Mouse (Mus musculus) ES-CJ7 (cell line): Measurements from ENCODE around the gene Rbfox1.
A peak's percentile ranks its signal among the peaks of the same experiment; 100 is the strongest.

Experiments used
- DNase-seq: peaks from one replicate; pipeline ENCODE4 v3.0.0; 2011; ENCODE audit warnings: low read depth, low spot score

Rbfox1 gene

GRCm38 (mm10) chr16:6907550-6907949 lies 1022.4 kb downstream of the Rbfox1 start:
- DNase-seq: no peak

DNA sequence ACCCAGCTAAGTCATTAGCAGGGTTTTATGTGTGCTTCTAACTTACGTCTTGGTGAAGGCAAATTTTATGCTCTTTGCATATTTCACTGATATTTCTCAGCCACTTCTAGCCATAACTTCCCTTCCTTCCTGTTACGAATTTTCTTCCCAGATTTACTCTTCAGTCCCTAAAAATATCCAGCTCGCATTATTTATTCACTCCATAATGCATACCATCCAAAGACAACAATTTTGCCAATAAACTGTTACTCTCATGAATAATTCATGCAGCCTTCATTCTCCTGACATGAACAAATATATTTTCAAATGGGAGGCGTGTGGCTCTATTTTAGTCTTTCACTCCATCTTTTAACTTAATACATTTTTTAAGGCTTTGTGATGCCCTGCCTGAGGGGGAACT lies 1029.4 kb downstream of the Rbfox1 start:
- DNase-seq: no peak

DNA sequence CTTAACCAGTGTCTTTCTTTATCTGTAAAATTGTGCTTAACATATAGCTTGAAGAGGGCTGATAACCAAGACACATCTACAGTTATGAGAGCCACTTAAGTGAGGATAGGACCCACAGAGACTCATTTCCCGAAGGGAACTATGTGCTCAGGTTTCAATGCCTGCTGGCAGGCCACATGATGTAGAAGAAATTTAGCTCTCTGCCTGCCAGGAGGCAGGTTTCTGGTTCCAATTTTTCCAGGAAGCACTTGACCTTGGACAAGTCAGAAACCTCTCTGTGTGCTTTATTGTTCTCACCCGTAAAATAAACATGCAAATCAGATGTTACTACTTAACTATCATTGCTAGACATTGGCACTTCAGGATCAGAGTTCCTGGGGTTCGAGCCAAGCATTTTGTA lies 1033.5 kb downstream of the Rbfox1 start:
- no peak for DNase-seq

- no peak for DNase-seq
These were observed 1034.5 kb downstream of the Rbfox1 start for GRCm38 (mm10) chr16:6919681-6920080.

- no peak for DNase-seq
These were observed 1042.5 kb downstream of the Rbfox1 start for GRCm38 (mm10) chr16:6927661-6928060.

GRCm38 (mm10) chr16:6930795-6931194 lies 1045.6 kb downstream of the Rbfox1 start:
- no peak for DNase-seq

DNA sequence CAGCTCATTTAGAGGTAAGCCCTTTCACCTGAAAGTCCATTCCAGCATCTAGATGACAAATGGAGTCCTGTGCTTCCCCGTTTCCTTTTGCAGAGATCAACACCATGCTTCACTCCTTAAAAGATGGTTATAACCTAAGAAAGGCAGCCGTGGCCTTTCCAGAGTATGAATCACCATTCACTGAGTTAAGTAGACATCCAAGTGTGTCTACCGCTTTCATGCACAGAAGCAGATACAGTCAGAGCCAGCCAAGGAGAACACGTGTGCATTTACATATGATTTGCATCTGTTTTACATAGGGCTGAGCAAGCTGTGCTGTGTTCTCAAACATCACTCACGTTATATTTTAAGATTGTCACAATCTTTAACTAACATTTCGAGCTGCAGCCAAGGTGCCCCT lies 1061.0 kb downstream of the Rbfox1 start:
- no peak for DNase-seq

- no peak for DNase-seq
These were observed 1064.5 kb downstream of the Rbfox1 start for GRCm38 (mm10) chr16:6949666-6950065.

DNA sequence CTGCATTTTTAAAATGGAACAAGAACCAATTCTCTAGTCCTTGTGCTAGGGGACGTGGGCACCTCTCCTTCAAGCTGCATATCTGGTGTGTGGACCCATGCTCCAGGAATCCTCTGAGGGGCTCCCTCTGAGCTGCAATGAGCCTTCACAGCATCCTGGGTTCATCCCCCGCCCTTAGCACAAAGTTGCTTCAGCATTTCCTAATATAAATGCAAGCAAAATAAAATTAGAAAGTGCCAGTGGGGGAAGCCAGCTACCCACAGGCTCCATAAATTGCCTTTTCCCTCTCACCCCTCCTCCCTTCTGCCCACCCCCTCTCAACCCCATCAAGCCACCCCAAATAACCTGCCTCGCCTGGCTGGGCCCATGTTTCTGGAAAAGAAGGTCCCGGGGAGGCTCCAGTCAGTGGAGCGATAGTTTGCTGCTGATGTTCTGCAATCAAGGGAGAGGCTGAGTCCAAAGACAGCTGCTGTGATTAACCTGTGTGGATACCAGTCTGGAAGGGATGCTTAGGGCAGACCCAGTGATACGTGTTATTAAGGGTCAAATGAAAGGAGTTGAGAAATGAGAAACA lies 1070.0 kb downstream of the Rbfox1 start:
- DNase-seq: no peak

DNA sequence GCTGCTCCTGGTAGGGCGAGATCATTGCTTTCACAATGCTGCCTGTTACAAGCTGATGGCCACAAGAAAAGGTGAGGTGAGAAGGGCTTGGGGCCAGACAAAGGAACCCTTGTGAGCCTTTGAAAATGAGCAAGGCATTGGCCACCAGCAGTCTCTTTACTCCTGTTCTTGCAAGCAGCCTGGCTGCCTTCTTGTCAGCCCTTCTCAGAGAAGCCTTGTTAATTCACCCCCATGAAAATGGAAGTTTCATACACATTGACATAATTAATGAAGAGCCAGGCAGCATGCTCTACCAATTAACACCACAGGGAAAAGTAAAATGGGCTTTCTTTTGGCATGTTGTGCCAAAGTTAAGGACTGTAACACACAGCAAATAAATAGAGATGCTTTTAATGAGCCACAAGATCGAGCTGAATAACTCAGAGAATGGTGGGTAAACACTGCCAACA lies 1076.8 kb downstream of the Rbfox1 start:
- no peak for DNase-seq

DNA sequence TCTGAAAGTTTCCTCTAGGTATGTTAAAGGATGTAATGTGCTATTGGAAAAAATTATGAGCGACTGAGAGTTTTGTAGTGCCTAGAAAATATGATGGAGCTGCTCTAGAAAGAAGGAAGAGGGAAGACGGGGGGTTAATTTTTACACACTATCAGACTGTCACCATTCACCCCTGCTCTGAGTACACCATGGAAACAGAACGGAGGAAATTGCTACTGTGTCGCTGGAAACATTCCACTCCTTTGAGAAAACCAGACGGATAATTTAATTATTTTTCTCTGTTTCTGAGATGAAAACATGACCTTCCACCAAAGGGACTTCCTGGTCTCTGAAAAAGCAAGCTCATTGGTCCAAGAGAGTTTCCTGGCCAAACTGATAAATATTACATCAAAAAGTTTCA lies 1077.4 kb downstream of the Rbfox1 start:
- DNase-seq: no peak

DNA sequence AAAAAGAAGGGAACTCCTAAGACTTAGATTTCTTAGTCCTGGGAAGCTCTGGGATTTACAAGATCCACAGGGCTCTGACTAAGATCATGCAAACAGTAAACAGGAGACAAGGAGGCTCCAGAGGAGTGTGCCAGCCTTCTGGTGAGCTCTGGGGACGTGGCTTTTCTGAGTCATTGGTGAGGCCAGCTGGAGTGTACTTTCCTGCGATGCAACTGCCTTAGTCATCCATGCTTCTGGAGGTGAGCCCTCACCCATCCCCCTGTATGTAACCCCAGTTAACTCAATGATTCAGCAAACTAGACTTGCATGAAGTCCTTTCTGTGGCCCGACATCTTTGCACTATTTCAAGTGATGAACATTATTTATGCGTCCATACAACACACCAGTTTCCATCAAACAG lies 1078.4 kb downstream of the Rbfox1 start:
- no peak for DNase-seq

DNA sequence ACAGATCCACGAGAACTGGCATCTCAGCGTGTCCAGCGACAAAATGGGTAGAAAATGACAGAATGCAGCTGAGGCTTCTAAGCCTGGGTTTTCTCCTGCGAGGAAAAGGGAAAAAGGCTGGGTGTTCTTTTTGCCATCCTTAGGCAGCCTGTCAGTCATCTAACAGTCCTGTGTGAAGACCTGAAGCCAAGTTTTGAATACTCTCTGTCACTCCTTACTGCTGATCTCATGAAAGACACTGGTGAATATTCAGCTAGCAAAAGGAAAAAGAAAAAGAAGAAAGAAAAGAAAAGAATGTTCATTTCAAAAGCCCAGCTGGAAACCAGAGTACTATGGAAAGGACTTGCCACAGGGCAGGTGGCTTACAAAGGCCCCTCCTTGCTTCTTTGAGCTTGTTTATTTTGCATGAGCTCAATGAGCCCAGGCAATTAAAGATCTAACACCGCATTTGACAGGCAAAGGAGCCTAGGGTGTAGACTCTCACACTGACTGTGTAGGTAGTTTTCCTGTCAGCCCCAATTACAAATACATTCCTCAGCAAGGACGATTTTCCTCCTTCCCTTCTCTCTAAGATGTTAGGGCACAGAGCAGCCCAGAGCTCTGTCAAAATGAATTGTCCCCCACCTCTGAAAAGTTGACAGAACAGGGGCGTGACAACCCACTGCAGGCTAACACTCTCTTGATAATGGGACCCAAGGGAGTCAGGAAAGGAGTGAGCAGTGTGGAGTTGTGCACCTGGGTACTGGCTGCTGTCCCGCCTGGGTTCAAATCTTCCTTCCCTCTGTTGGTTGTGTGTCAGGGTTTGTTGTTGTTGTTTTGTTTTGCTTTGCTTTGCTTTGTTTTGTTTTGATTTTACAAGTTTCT lies 1079.8 kb downstream of the Rbfox1 start:
- DNase-seq: peak; percentile 68

- DNase-seq: no peak
These were observed 1084.8 kb downstream of the Rbfox1 start for GRCm38 (mm10) chr16:6969986-6970385.

DNA sequence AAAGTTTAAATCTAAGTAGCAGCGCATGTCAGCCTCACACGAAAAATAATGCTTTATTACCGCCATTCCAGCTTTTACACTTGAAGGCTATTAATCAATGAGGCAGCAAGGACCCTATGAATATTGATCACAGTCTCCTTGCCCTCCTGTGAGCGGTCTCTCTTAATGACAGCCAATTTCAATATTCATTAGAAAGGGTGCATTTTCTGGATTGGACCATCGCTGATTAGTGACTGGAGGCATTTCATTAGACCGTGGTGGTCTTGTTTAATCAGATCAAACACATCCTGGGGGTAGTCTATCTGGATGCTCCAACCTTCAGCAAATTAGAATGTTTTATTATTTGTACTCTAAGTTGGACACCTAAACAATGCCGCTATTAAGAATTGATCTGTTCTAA lies 1091.2 kb downstream of the Rbfox1 start:
- no peak for DNase-seq

- DNase-seq: no peak
These were observed 1098.8 kb downstream of the Rbfox1 start for GRCm38 (mm10) chr16:6983947-6984346.

DNA sequence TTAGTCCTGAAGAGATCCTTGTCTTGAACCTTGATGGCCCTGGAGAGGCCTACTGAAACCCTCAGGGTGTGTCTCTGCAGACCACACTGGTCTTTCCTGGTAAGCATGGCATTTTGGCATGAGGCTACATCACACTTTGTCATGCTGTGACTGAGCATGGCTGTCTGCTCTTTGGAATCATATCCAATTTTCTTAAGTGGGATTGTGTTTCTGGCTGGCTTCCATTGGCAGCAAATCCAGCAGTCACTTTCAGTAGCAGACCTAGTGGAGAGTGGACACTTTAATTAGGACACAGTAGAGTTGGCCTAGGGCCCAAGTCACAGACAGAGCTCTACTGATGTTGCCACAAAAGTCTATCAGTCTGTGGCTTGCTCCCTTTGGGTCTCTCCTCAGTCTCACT lies 1100.9 kb downstream of the Rbfox1 start:
- DNase-seq: no peak

- no peak for DNase-seq
These were observed 1101.3 kb downstream of the Rbfox1 start for GRCm38 (mm10) chr16:6986494-6986893.

- DNase-seq: no peak
These were observed 1107.1 kb downstream of the Rbfox1 start for GRCm38 (mm10) chr16:6992251-6992650.

GRCm38 (mm10) chr16:6993180-6993579 lies 1108.0 kb downstream of the Rbfox1 start:
- DNase-seq: no peak

- DNase-seq: no peak
These were observed 1112.0 kb downstream of the Rbfox1 start for GRCm38 (mm10) chr16:6997109-6997508.

GRCm38 (mm10) chr16:6997834-6998233 lies 1112.7 kb downstream of the Rbfox1 start:
- no peak for DNase-seq

- no peak for DNase-seq
These were observed 1119.4 kb downstream of the Rbfox1 start for GRCm38 (mm10) chr16:7004565-7004964.
